Mouse (Mus musculus): ENCODE results near the gene Ikzf1.

Gene Ikzf1

GRCm38 (mm10) chr11:11725252-11725875 lies 40.6 kb downstream of the Ikzf1 start:
- no peak for DNase-seq

GRCm38 (mm10) chr11:11725876-11726525 lies 41.2 kb downstream of the Ikzf1 start:
- DNase-seq = no peak

GRCm38 (mm10) chr11:11726807-11727276 lies 42.0 kb downstream of the Ikzf1 start:
- no peak for DNase-seq

- no peak for DNase-seq
These were observed 43.2 kb downstream of the Ikzf1 start for GRCm38 (mm10) chr11:11727936-11728556.

GRCm38 (mm10) chr11:11729216-11729615 lies 44.4 kb downstream of the Ikzf1 start:
- DNase-seq = no peak

- no peak for DNase-seq
These were observed 45.3 kb downstream of the Ikzf1 start for GRCm38 (mm10) chr11:11730062-11730461.

GRCm38 (mm10) chr11:11731727-11732126 lies 46.9 kb downstream of the Ikzf1 start:
- no peak for DNase-seq

- DNase-seq = no peak
These were observed 48.4 kb downstream of the Ikzf1 start for GRCm38 (mm10) chr11:11732972-11733770.

- DNase-seq = no peak
These were observed 50.4 kb downstream of the Ikzf1 start for GRCm38 (mm10) chr11:11735155-11735554.

- DNase-seq = no peak
These were observed 52.1 kb downstream of the Ikzf1 start for GRCm38 (mm10) chr11:11736948-11737347.

- no peak for DNase-seq
These were observed 52.8 kb downstream of the Ikzf1 start for GRCm38 (mm10) chr11:11737562-11737961.

- DNase-seq = no peak
These were observed 54.3 kb downstream of the Ikzf1 start for GRCm38 (mm10) chr11:11739054-11739453.

GRCm38 (mm10) chr11:11740603-11741002 lies 55.8 kb downstream of the Ikzf1 start:
- DNase-seq = no peak

GRCm38 (mm10) chr11:11741574-11741973 lies 56.8 kb downstream of the Ikzf1 start:
- no peak for DNase-seq

- DNase-seq = peak; percentile 35
These were observed 57.8 kb downstream of the Ikzf1 start for GRCm38 (mm10) chr11:11742626-11743025.

GRCm38 (mm10) chr11:11744222-11744621 lies 59.4 kb downstream of the Ikzf1 start:
- no peak for DNase-seq

GRCm38 (mm10) chr11:11751091-11751490 lies 66.3 kb downstream of the Ikzf1 start:
- no peak for DNase-seq

GRCm38 (mm10) chr11:11752859-11753258 lies 68.1 kb downstream of the Ikzf1 start:
- no peak for DNase-seq

GRCm38 (mm10) chr11:11758121-11758520 lies 73.3 kb downstream of the Ikzf1 start:
- no peak for DNase-seq

- no peak for DNase-seq
These were observed 74.1 kb downstream of the Ikzf1 start for GRCm38 (mm10) chr11:11758883-11759282.

GRCm38 (mm10) chr11:11763211-11763666 lies 78.4 kb downstream of the Ikzf1 start:
- DNase-seq = no peak

GRCm38 (mm10) chr11:11765414-11765813 lies 80.6 kb downstream of the Ikzf1 start:
- no peak for DNase-seq

- DNase-seq = no peak
These were observed 81.3 kb downstream of the Ikzf1 start for GRCm38 (mm10) chr11:11766105-11766504.
